Mouse (Mus musculus) CH12.LX (cell line): ENCODE measurements around the gene Dclk2. TPM values are rescaled to one million over a fixed set of nuclear protein-coding genes. Genes with fewer than 3 reads are reported as not detected.
A peak's percentile ranks its signal among the peaks of the same experiment; 100 is the strongest.

ENCODE experiments used
- DNase-seq: peaks from one replicate; pipeline ENCODE4 v3.0.0-alpha.2; 2013; ENCODE audit errors: extremely low read depth
- H3K27ac ChIP-seq: 2 replicates; pipeline ENCODE4 v1.5.1; 2012; ENCODE audit warnings: low read depth, mild to moderate bottlenecking, control low read depth, moderate library complexity; ENCODE audit not compliant: insufficient read depth
- H3K27me3 ChIP-seq: replicated peaks from 2 replicates; pipeline ENCODE3; 2012; ENCODE audit warnings: inconsistent platforms
- H3K36me3 ChIP-seq, 2 experiments: replicated peaks in 1 of 2; 2 replicates each; pipeline versions ENCODE3 to v1.6.1; 2012; ENCODE audit warnings: inconsistent platforms in 1 of 2, low read length in 1 of 2, mild to moderate bottlenecking in 1 of 2, mixed read lengths in 1 of 2, moderate library complexity in 1 of 2; ENCODE audit not compliant: control insufficient read depth in 1 of 2, insufficient read depth in 1 of 2
- H3K4me1 ChIP-seq, 2 experiments: 2 replicates each; pipeline ENCODE4 v1.6.1; 2012; ENCODE audit warnings: inconsistent platforms in 1 of 2, moderate library complexity in 1 of 2; ENCODE audit not compliant: insufficient read depth in 2 of 2, control insufficient read depth in 1 of 2
- H3K4me2 ChIP-seq: 2 replicates; pipeline ENCODE4 v1.6.1; 2012; ENCODE audit warnings: low read depth, mild to moderate bottlenecking, control low read depth; ENCODE audit not compliant: poor library complexity, insufficient read depth, severe bottlenecking
- H3K4me3 ChIP-seq, 3 experiments: fragments of 150-350 bp in 1 of 3; sonication (generic) in 1 of 3; replicated peaks in 1 of 3; 2 replicates each; pipeline versions ENCODE3 to v1.5.1; 2011 to 2012; ENCODE audit warnings: low read depth in 2 of 3, low read length in 2 of 3, mild to moderate bottlenecking in 2 of 3, moderate library complexity in 2 of 3, control low read depth in 1 of 3, improper control_type of control experiment in 1 of 3, inconsistent platforms in 1 of 3, mixed read lengths in 1 of 3; ENCODE audit not compliant: poor library complexity in 1 of 3
- H3K79me2 ChIP-seq: replicated peaks from 2 replicates; pipeline ENCODE4 v1.6.1; 2012; ENCODE audit warnings: mild to moderate bottlenecking, moderate library complexity; ENCODE audit not compliant: control insufficient read depth, poor library complexity, insufficient read depth, severe bottlenecking; ENCODE audit errors: extremely low read depth
- H3K9ac ChIP-seq: 2 replicates; pipeline ENCODE4 v1.6.1; 2012; ENCODE audit warnings: low read depth, mild to moderate bottlenecking, control low read depth, moderate library complexity; ENCODE audit not compliant: insufficient read depth
- H3K9me3 ChIP-seq: replicated peaks from 2 replicates; pipeline ENCODE3; 2012; ENCODE audit warnings: low read length, inconsistent platforms, mixed read lengths
- BHLHE40 ChIP-seq: IDR thresholded peaks from 2 replicates; pipeline ENCODE4 v1.6.1; 2011; ENCODE audit warnings: mild to moderate bottlenecking, low read depth, low read length, improper control_type of control experiment
- CTCF ChIP-seq, 2 experiments: IDR thresholded peaks in 1 of 2; conservative IDR thresholded peaks in 1 of 2; 2 replicates each; pipeline ENCODE4 v1.5.1; 2011 to 2012; ENCODE audit warnings: low read depth in 2 of 2, low read length in 2 of 2, improper control_type of control experiment in 1 of 2, inconsistent platforms in 1 of 2, mild to moderate bottlenecking in 1 of 2, moderate library complexity in 1 of 2
- EP300 ChIP-seq: IDR thresholded peaks from 2 replicates; pipeline ENCODE4 v1.6.1; 2011; ENCODE audit warnings: low read length, improper control_type of control experiment
- ETS1 ChIP-seq: conservative IDR thresholded peaks from 2 replicates; pipeline ENCODE4 v1.6.1; 2012; ENCODE audit warnings: low read depth, mild to moderate bottlenecking, inconsistent platforms, low read length, improper control_type of control experiment, moderate library complexity
- GABPA ChIP-seq: IDR thresholded peaks from 2 replicates; pipeline ENCODE4 v1.6.1; 2012; ENCODE audit warnings: low read depth, low read length, improper control_type of control experiment, inconsistent platforms; ENCODE audit not compliant: insufficient replicate concordance
- JUN ChIP-seq: IDR thresholded peaks from 2 replicates; pipeline ENCODE4 v1.6.1; 2011; ENCODE audit warnings: low read depth, mild to moderate bottlenecking, low read length, improper control_type of control experiment, moderate library complexity; ENCODE audit not compliant: insufficient read depth
- MAFK ChIP-seq: IDR thresholded peaks from 2 replicates; pipeline ENCODE4 v1.6.1; 2011; ENCODE audit warnings: low read length, improper control_type of control experiment; ENCODE audit not compliant: insufficient replicate concordance
- MAZ ChIP-seq: IDR thresholded peaks from 2 replicates; pipeline ENCODE4 v1.6.1; 2012; ENCODE audit warnings: low read depth, mild to moderate bottlenecking, inconsistent platforms, low read length, improper control_type of control experiment, moderate library complexity
- MXI1 ChIP-seq: IDR thresholded peaks from 2 replicates; pipeline ENCODE4 v1.6.1; 2011; ENCODE audit warnings: mild to moderate bottlenecking, low read depth, low read length, improper control_type of control experiment
- MYC ChIP-seq: IDR thresholded peaks from 2 replicates; pipeline ENCODE4 v1.6.1; 2011; ENCODE audit warnings: low read depth, mild to moderate bottlenecking, improper control_type of control experiment, low read length
- PAX5 ChIP-seq: IDR thresholded peaks from 2 replicates; pipeline ENCODE4 v1.6.1; 2012; ENCODE audit warnings: low read length, inconsistent platforms, mixed read lengths
- POLR2AphosphoS2 ChIP-seq: IDR thresholded peaks from 2 replicates; pipeline ENCODE4 v1.6.1; 2011; ENCODE audit warnings: low read depth, low read length, improper control_type of control experiment
- RAD21 ChIP-seq: IDR thresholded peaks from 2 replicates; pipeline ENCODE4 v1.6.1; 2011; ENCODE audit warnings: low read depth, mild to moderate bottlenecking, low read length, improper control_type of control experiment, moderate library complexity
- RCOR1 ChIP-seq: conservative IDR thresholded peaks from 2 replicates; pipeline ENCODE4 v1.6.1; 2012; ENCODE audit warnings: low read depth, mild to moderate bottlenecking, inconsistent platforms, low read length, improper control_type of control experiment
- SMC3 ChIP-seq: IDR thresholded peaks from 2 replicates; pipeline ENCODE4 v1.6.1; 2011; ENCODE audit warnings: low read depth, low read length, improper control_type of control experiment
- TCF12 ChIP-seq: IDR thresholded peaks from 2 replicates; pipeline ENCODE4 v1.6.1; 2014; ENCODE audit warnings: low read depth, mild to moderate bottlenecking, inconsistent platforms, low read length, improper control_type of control experiment
- UBTF ChIP-seq: IDR thresholded peaks from 2 replicates; pipeline ENCODE4 v1.6.1; 2012; ENCODE audit warnings: low read depth, mild to moderate bottlenecking, inconsistent platforms, low read length, improper control_type of control experiment, moderate library complexity
- USF1 ChIP-seq: IDR thresholded peaks from 2 replicates; pipeline ENCODE4 v1.6.1; 2014; ENCODE audit warnings: low read depth, mild to moderate bottlenecking, inconsistent platforms, low read length, improper control_type of control experiment
- USF2 ChIP-seq: conservative IDR thresholded peaks from 2 replicates; pipeline ENCODE4 v1.6.1; 2011; ENCODE audit warnings: low read depth, low read length, improper control_type of control experiment
- ZKSCAN1 ChIP-seq: IDR thresholded peaks from 2 replicates; pipeline ENCODE4 v1.6.1; 2012; ENCODE audit warnings: low read depth, inconsistent platforms, low read length, improper control_type of control experiment, borderline replicate concordance
- ZMIZ1 ChIP-seq: IDR thresholded peaks from 2 replicates; pipeline ENCODE4 v1.6.1; 2012; ENCODE audit warnings: low read depth, mild to moderate bottlenecking, inconsistent platforms, low read length, improper control_type of control experiment
- ZNF384 ChIP-seq: IDR thresholded peaks from 2 replicates; pipeline ENCODE4 v1.6.1; 2012; ENCODE audit warnings: low read depth, low read length, improper control_type of control experiment, inconsistent platforms
- dilution Hi-C: fragments of 300-500 bp; cut with MboI; formaldehyde crosslinking; loops from 2 replicates; pipeline ENCODE4 v1.14.3; 2020; ENCODE audit warnings: low sequenced_read_pairs; ENCODE audit not compliant: extremely low pct_unique_long_range_greater_than_20kb, extremely low pct_ligation_motif_present
- in situ Hi-C: fragments of 300-500 bp; cut with MboI; formaldehyde crosslinking; loops from 3 replicates; pipeline ENCODE4 v1.14.3; 2019; ENCODE audit warnings: low sequenced_read_pairs, low pct_ligation_motif_present, low pct_unique_long_range_greater_than_20kb, mixed read lengths
- polyA plus RNA-seq: library from polyadenylated mRNA; unstranded; fragments of >175 nt; gene quantifications from 2 replicates; pipeline ENCODE4 v1.2.1, GENCODE M21; 2012; ENCODE audit warnings: low read depth; ENCODE audit not compliant: insufficient read length
- total RNA-seq, 2 experiments: library from RNA; depleted of rRNA; stranded (reverse); fragments of 300-350 nt in 1 of 2; fragments of >200 nt in 1 of 2; gene quantifications; 2 replicates each; pipeline ENCODE4 v1.2.3; 2012 to 2014

The Dclk2 gene
- total and polyA plus RNA-seq, 3 experiments, result 0.93 to 2.0 (median 1.0) TPM

- dilution Hi-C loops, result no loop called here
- H3K27me3 ChIP-seq, result no peaks in the 10 kb centered on the region
- H3K79me2 ChIP-seq, result no peaks in the 10 kb centered on the region
- H3K4me1 ChIP-seq, result peaks cover 0 to 2% of the 10 kb centered on the region in 2 experiments; a peak in 1 of 4 replicates
- in situ Hi-C loops, result loop anchor here (10.0 kb wide), 1 partner anchor 185 kb away; no protein-coding TSS in a partner anchor
- H3K4me3 ChIP-seq, result no peak overlapping the region
- TF ChIP-seq MXI1, result no peak
- no peak for TF ChIP-seq ETS1
- TF ChIP-seq USF2, result no peak
- TF ChIP-seq UBTF, result no peak
- no peak for TF ChIP-seq ZKSCAN1
- TF ChIP-seq, all 38 proteins: peak for 0
- Histone ChIP-seq H3K27ac (no peak overlapping the region), H3K9me3 (no peaks in the 10 kb centered on the region), H3K36me3 (peaks cover 0 to 18% of the 10 kb centered on the region in 2 experiments), H3K9ac (no peak overlapping the region), H3K4me2 (no peak overlapping the region)
- DNase-seq, result no peak
Measured at GRCm38 (mm10) chr3:86789752-86790151, 130.9 kb downstream of the Dclk2 start.

- DNase-seq, result peak; percentile 51
- dilution Hi-C loops, result no loop called here
- Histone ChIP-seq H3K27ac (no peak overlapping the region), H3K36me3 (peaks cover 0 to 24% of the 10 kb centered on the region in 2 experiments), H3K79me2 (no peaks in the 10 kb centered on the region), H3K4me1 (peaks cover 0 to 2% of the 10 kb centered on the region in 2 experiments; a peak in 1 of 4 replicates), H3K4me2 (no peak overlapping the region), H3K9me3 (no peaks in the 10 kb centered on the region), H3K27me3 (no peaks in the 10 kb centered on the region), H3K4me3 (no peak overlapping the region), H3K9ac (no peak overlapping the region)
- in situ Hi-C loops, result loop anchor here (10.0 kb wide), 1 partner anchor 186 kb away; no protein-coding TSS in a partner anchor
- TF ChIP-seq TCF12, result no peak
- TF ChIP-seq MYC, result no peak
- TF ChIP-seq UBTF, result no peak
- no peak for TF ChIP-seq JUN
- TF ChIP-seq GABPA, result no peak
- no peak for TF ChIP-seq BHLHE40
- TF ChIP-seq PAX5, result no peak
- no peak for TF ChIP-seq MXI1
- TF ChIP-seq POLR2AphosphoS2, result no peak
- TF ChIP-seq SMC3, result peak; percentile 83
- no peak for TF ChIP-seq RCOR1
- peak; percentile 92 for TF ChIP-seq ZNF384
- no peak for TF ChIP-seq MAZ
- no peak for TF ChIP-seq MAFK
- peak; percentile 55 for TF ChIP-seq RAD21
- TF ChIP-seq EP300, result no peak
- TF ChIP-seq CTCF (conservative IDR thresholded peaks at IDR 0.05 in 1 of 2, IDR thresholded peaks at IDR 0.05 in 1 of 2; ENCODE audit: low read depth in 2 of 2, low read length in 2 of 2), result peak; percentile 64 to 79
- TF ChIP-seq ZMIZ1, result no peak
- no peak for TF ChIP-seq USF1
Measured at GRCm38 (mm10) chr3:86788711-86789110, 131.9 kb downstream of the Dclk2 start.
